Mouse (Mus musculus): ENCODE results near the gene Gys1. TPM values are rescaled to one million over a fixed set of nuclear protein-coding genes. Genes with fewer than 3 reads are reported as not detected.
A peak's percentile ranks its signal among the peaks of the same experiment; 100 is the strongest.

Gys1 gene
- total and polyA plus RNA-seq, 2 experiments from 2014 or later, result 12.0 to 19.7 TPM

- Histone ChIP-seq H3K36me3 (ENCODE audit: insufficient read depth, low read length) (0 out of 2 replicates have a peak, but pooled peaks cover 2% of the 10 kb centered on the region), H3K9me3 (ENCODE audit: low read length) (no peaks in the 10 kb centered on the region), H3K4me3 (ENCODE audit: low read depth, low read length) (no peak overlapping the region), H3K27me3 (ENCODE audit: insufficient read depth, low read length) (no peaks in the 10 kb centered on the region; the same call in 1 of the 2 replicates), H3K27ac (ENCODE audit: low read depth, low read length) (no peak overlapping the region), H3K9ac (replicated peaks; ENCODE audit: low read length, poor library complexity, severe bottlenecking) (no peak overlapping the region), H3K4me2 (ENCODE audit: low read depth, low read length, poor library complexity, severe bottlenecking) (no peak overlapping the region), H3K4me1 (ENCODE audit: insufficient read depth, low read length) (peaks cover 8% of the 10 kb centered on the region)
- DNase-seq (ENCODE audit: low spot score) (no peak), ATAC-seq (ENCODE audit: low FRiP score) (no peak)
- no peak for TF ChIP-seq CTCF (IDR thresholded peaks at IDR 0.05)
- 72% methylated on average over 2 of the region's 2 CpGs for WGBS
Measured at GRCm38 (mm10) chr7:45396787-45397186, 37.9 kb upstream of the Gys1 start.

GRCm38 (mm10) chr7:45401521-45402085 lies 33.0 kb upstream of the Gys1 start:
- Histone ChIP-seq H3K4me1 (ENCODE audit: insufficient read depth, low read length) (no peaks in the 10 kb centered on the region), H3K9ac (replicated peaks; ENCODE audit: low read length, poor library complexity, severe bottlenecking) (no peak overlapping the region), H3K4me3 (ENCODE audit: low read depth, low read length) (no peak overlapping the region), H3K27me3 (ENCODE audit: insufficient read depth, low read length) (peaks cover 17% of the 10 kb centered on the region), H3K27ac (ENCODE audit: low read depth, low read length) (no peak overlapping the region), H3K4me2 (ENCODE audit: low read depth, low read length, poor library complexity, severe bottlenecking) (no peak overlapping the region), H3K9me3 (ENCODE audit: low read length) (no peaks in the 10 kb centered on the region), H3K36me3 (ENCODE audit: insufficient read depth, low read length) (no peaks in the 10 kb centered on the region)
- 65% methylated on average over 10 of the region's 10 CpGs for WGBS
- no peak for TF ChIP-seq CTCF (IDR thresholded peaks at IDR 0.05)
- no peak for ATAC-seq (ENCODE audit: low FRiP score)
- no peak for DNase-seq (ENCODE audit: low spot score)

GRCm38 (mm10) chr7:45403532-45404261 lies 30.9 kb upstream of the Gys1 start:
- peak; percentile 65 for TF ChIP-seq CTCF (IDR thresholded peaks at IDR 0.05)
- Histone ChIP-seq H3K4me3 (ENCODE audit: low read depth, low read length) (no peak overlapping the region), H3K4me2 (ENCODE audit: low read depth, low read length, poor library complexity, severe bottlenecking) (no peak overlapping the region), H3K27ac (ENCODE audit: low read depth, low read length) (no peak overlapping the region), H3K4me1 (ENCODE audit: insufficient read depth, low read length) (no peaks in the 10 kb centered on the region), H3K9me3 (ENCODE audit: low read length) (no peaks in the 10 kb centered on the region), H3K27me3 (ENCODE audit: insufficient read depth, low read length) (peaks cover 37% of the 10 kb centered on the region), H3K9ac (replicated peaks; ENCODE audit: low read length, poor library complexity, severe bottlenecking) (no peak overlapping the region), H3K36me3 (ENCODE audit: insufficient read depth, low read length) (no peaks in the 10 kb centered on the region)
- 45% methylated on average over 6 of the region's 6 CpGs for WGBS
- ATAC-seq (ENCODE audit: low FRiP score) (no peak), DNase-seq (ENCODE audit: low spot score) (peak; percentile 64)

- 12% methylated on average over 28 of the region's 28 CpGs for whole genome bisulfite sequencing
- H3K4me2 ChIP-seq (ENCODE audit: low read depth, low read length, poor library complexity, severe bottlenecking), result peak within 1 kb of the TSS; percentile 46
- no peak within 1 kb of the TSS for H3K27ac ChIP-seq (ENCODE audit: low read depth, low read length)
- TF ChIP-seq CTCF (IDR thresholded peaks at IDR 0.05), result peak; percentile 83
- ATAC-seq (ENCODE audit: low FRiP score) (no peak), DNase-seq (ENCODE audit: low spot score) (no peak)
- H3K27me3 ChIP-seq (ENCODE audit: insufficient read depth, low read length), result peaks cover 54% of the 10 kb centered on the region
- no peaks in the 10 kb centered on the region for H3K9me3 ChIP-seq (ENCODE audit: low read length)
- H3K4me3 ChIP-seq (ENCODE audit: low read depth, low read length), result peak within 1 kb of the TSS; percentile 36
- no peaks in the 10 kb centered on the region for H3K4me1 ChIP-seq (ENCODE audit: insufficient read depth, low read length)
- H3K9ac ChIP-seq (replicated peaks; ENCODE audit: low read length, poor library complexity, severe bottlenecking), result no peak within 1 kb of the TSS
- no peaks in the 10 kb centered on the region for H3K36me3 ChIP-seq (ENCODE audit: insufficient read depth, low read length)
Measured at GRCm38 (mm10) chr7:45405091-45406075, 29.3 kb upstream of the Gys1 start, which contains the start of gene Kcna7. Kcna7 (plus strand) TSS chr7:45405653.

GRCm38 (mm10) chr7:45406157-45407156 lies 28.2 kb upstream of the Gys1 start:
- ATAC-seq (ENCODE audit: low FRiP score) (no peak), DNase-seq (ENCODE audit: low spot score) (no peak)
- 3% methylated on average over 89 of the region's 114 CpGs for WGBS
- Histone ChIP-seq H3K4me2 (ENCODE audit: low read depth, low read length, poor library complexity, severe bottlenecking) (peak overlapping the region; percentile 46), H3K36me3 (ENCODE audit: insufficient read depth, low read length) (no peaks in the 10 kb centered on the region), H3K9me3 (ENCODE audit: low read length) (no peaks in the 10 kb centered on the region), H3K9ac (replicated peaks; ENCODE audit: low read length, poor library complexity, severe bottlenecking) (0 out of 2 replicates have a peak overlapping the region, but pooled peaks have one; percentile 24), H3K27me3 (ENCODE audit: insufficient read depth, low read length) (peaks cover 64% of the 10 kb centered on the region), H3K4me3 (ENCODE audit: low read depth, low read length) (peak overlapping the region; percentile 36), H3K4me1 (ENCODE audit: insufficient read depth, low read length) (no peaks in the 10 kb centered on the region), H3K27ac (ENCODE audit: low read depth, low read length) (no peak overlapping the region)
- TF ChIP-seq CTCF (IDR thresholded peaks at IDR 0.05), result no peak

Data from midbrain, postnatal 0 days (tissue).